Mouse (Mus musculus) retina, embryonic 14.5 days (tissue): ENCODE data around the gene Cog5.
A peak's percentile ranks its signal among the peaks of the same experiment; 100 is the strongest.

ENCODE experiments used
- DNase-seq: peaks from one replicate; pipeline ENCODE4 v3.0.0-alpha.2; 2015; ENCODE audit warnings: low spot score

Cog5 gene

DNA sequence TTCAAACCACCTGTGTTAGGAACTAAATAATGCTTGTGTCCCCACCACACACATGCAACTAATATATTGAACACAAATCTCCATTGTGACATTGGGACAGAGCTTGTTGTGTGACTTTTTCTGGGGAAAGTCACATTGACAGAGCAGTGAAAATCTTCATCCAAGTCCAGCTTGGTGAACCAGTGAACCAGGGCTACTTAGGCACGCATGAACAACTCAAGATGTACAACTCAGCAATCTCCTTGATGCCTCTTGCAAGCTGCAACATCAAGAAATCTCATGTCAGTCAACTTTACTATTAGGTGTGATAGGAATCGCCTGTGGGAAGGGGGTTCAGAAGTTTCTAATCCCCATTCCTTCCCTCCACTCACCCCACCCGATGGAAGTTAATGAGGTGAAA, 169.0 kb downstream of the Cog5 start:
- no peak for DNase-seq

DNA sequence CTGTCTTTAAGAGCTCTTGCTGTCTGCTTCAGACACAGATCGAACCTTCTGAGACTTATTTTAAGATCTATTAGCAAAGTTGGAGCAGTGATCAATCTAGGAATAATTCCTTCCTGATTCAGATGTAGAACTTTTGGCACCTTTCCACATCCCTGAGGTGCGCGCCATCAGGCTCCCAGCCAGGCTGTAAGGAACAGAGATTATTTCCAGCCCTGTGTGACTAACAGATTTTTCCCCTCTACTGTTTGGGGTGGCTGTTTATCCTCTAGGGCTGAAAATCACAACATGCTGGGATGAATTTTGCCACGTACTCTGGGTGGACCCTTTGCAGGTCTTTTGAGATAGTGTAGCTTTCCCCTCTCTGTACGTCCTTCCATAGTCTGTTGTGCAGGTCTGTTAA, 170.2 kb downstream of the Cog5 start:
- DNase-seq: no peak

DNA sequence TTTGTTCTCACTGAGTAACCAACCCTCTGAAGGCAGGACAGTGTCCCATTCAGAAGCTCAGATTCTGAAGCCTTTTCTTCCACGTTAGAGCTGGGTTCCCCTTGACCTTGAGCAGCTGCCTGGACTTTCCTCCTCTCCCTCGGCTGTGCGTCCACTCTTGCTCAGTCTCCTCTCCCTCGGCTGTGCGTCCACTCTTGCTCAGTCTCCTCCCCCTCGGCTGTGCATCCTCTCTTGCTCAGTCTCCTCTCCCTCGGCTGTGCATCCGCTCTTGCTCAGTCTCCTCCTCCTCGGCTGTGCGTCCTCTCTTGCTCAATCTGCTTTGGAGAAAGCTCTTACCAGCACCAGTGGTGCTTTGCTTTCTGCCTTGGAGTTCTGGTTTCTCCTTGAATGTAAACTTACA, 171.2 kb downstream of the Cog5 start:
- DNase-seq: no peak

DNA sequence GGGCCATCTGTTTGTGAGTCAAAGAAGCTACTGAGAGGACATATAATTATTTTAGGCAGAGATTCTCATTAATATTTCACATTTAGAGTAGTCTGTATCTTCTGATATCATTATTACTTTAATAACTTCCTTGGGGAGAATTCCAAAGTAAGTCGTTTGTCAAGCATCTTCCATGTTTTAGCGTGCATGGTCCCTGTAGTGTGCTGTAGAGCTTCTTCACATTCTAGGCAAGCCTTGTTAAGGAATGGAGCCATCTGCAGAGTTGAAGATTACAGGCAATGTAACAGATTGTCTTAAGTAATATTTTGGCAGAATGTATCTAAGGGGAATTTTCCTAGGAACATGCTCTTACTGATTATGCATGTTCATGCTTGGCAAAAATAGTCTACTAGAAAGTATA, 171.8 kb downstream of the Cog5 start:
- no peak for DNase-seq

DNA sequence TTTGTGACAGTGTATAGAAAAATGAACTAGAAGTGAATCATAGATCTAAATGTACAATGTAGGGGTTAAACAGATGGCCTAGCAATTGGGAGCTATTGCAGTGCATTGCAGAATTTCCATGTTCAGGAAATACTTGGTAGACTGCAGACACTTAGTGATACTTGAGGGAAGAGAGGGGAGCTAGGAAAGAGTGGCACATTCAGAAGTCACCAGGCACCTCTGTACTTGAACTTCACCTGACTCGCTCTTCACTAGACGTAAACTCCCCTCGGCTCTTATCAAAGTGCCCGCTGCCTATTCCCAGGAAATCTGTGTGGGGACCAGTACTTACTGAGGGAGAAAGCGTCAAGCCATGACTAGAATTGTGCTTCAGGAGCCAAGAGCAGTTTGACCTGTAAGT, 180.8 kb downstream of the Cog5 start:
- DNase-seq: no peak

DNA sequence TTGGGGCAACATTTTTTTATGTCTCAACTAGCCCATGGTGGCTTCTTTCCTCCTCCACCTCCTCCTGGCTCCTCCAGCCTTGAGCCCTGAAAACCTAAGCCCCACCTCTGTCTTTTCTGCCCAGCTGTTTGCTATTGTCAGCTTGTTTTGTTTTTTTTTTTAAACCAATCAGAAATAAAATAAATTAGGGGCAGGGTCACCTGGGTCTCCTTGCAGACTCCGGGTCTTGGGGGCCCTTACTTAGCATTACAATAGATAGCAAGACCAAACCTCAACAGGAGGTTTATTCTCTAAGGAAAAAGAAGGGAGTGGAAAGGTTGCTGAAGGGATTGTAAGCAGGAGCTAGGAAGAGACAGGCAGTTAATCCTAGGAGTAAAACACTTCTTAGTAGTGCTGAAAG, 181.5 kb downstream of the Cog5 start:
- no peak for DNase-seq

DNA sequence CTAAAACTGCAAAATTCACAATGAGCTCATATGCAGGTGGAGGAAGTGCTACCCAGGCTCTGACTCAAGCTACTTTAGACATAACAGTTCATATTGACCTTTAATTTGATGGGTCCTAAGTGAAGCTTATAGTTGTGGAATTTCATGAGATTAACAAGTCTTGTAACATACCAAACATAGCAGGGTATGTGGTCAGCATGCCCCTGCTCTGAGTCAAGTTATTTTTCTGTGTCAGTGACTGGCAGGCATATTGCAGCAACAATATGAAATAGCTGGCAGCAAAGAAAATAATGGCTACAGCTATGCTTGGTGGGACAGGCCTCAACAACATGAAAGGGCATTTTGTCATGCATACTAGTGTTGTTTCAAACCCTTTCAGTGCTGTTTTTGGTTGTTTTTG, 183.9 kb downstream of the Cog5 start:
- DNase-seq: no peak

DNA sequence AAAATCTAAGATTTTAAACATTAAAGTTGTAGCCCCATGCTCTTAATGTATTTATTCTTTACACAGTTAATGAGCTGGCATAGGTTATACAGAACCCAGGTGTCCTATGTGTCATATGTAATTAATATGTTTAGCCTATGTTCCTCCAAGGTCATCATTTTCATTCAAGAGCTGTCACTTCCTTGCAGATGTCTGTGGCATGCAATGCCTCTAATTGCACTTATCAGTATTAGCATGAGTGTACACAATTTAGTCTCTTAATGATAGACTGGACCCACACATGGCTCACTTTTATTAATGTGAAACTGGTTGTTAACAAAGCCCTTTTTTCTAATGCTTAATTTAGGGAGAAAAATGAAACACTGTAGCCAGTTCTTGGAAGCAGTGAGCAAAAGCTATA, 184.6 kb downstream of the Cog5 start:
- DNase-seq: no peak

DNA sequence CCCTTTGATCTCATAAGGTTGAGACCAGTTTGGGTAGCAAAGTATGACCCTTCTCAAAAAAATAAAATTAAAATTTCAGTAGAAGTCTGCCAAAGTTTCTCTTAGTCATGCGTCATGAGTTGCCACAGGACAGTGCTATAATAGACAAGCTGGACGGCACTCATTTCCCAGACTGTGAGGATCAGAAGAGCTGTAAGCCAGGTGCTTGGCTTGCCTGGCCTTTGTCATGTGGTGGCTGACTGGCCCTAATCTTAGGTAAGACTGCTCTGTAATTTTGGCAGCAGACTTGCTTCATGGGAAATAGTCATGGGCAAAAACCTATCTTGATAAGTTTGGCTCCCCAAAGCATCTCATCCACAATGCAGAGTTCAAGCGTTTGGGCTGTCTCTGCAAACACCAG, 191.4 kb downstream of the Cog5 start:
- DNase-seq: no peak

DNA sequence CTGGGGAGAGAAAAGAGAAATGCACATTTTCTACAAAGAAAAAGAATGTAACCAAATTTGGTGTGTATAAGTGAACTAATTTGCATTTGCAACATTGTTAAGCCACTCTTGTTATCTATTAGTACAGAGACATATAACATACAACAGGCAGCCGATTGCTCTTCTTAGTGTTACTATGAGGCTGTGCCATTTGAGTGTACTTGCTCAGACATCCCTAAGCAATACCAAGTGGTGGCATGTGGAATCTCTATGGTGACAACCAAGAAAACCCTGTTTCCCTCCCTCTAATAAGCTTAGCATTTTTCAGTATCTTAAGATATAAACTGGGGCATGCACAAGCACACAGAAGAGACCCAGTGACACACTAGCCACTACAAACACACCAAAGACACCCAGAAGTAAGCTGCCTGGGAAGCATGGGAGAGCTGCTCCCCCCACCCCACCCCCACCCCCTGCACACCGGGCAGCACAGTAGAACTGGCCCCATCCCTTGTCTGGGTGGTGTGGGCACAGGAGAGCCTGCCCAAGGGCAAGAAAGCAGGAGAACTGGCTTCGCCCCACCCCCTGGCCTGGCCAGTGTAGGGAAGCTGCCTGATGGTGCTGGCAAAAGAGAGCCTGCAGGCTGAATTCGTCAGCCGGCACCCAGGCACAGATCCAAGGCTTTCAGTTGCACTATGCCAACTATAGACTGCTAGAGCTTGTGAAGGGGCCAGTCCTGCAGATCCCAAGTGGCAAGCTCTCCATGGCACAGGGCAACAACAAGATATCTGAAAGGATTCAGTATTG, 194.2 kb downstream of the Cog5 start:
- no peak for DNase-seq

DNA sequence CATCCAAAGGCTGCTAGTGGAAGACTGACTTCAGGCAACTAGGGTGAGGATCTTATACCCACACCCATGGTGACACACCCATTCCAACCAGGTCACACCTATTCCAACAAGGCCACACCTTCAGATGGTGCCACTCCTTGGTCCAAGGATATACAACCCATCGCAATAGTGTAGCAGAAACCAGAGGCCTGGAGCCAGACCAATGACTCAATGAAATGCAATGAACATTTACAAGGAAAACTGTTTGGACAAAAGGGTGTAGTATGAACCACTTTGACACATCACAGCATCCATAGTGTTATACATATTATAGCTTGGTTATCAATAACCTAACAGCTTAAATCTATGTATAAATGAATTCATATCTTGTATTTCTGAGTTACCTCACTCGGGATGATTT, 194.9 kb downstream of the Cog5 start:
- no peak for DNase-seq

DNA sequence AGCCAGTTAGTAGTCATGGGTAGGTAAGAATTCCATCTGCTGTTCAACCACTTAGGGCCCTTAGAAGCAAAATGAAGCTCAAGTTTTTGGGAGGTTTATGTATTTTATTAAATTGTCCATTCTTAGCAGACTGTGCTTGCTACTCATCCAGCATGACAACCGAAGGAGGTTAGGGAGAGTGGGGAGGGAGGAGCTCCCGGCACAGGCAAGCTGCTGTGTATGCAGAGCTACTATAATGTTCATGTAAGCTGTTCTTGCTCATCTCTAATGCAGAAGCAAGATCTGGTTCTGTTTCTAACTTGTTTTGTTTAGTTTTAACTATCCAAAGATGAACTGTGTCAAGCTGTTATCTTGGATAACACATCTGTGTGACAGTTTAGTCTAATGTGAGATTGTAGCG, 199.4 kb downstream of the Cog5 start:
- no peak for DNase-seq

DNA sequence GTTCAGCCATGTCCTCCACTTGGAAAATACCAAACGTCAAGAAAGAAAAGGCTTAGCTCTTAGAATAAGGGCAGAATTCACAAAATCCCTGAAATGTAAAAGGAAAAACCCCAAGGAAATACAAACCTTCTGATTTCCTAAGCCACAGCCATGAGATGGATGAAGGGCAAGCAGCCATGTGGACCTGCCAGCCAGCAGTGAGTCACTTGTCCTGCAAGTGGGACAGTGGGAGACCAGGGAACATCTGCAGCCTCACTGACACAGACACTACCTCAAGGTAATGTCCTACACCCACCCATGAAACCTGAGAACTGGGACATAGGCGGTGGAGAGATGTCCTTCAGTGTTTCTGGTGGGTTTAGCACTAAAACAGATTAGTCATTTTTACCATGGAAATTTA, 200.1 kb downstream of the Cog5 start:
- DNase-seq: no peak

DNA sequence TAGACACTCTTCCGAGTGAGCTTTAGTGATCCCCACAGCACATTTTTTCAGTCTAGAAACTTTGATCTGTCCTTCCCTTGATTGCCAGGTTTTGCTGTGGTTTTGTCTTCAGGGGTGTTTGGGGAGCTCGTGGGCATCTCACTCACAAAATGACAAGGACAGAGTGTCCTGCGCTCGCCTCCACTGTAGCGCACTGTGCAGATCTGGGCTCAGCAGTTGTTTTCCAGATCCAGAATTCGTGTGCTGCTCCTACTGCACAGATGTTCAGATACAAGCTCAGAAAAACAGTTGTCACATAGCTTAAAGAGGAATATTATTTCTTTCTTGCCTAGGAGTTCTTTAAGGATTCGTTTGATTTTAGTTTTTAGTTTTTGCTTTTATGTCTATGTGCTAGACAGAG, 203.1 kb downstream of the Cog5 start:
- DNase-seq: no peak

DNA sequence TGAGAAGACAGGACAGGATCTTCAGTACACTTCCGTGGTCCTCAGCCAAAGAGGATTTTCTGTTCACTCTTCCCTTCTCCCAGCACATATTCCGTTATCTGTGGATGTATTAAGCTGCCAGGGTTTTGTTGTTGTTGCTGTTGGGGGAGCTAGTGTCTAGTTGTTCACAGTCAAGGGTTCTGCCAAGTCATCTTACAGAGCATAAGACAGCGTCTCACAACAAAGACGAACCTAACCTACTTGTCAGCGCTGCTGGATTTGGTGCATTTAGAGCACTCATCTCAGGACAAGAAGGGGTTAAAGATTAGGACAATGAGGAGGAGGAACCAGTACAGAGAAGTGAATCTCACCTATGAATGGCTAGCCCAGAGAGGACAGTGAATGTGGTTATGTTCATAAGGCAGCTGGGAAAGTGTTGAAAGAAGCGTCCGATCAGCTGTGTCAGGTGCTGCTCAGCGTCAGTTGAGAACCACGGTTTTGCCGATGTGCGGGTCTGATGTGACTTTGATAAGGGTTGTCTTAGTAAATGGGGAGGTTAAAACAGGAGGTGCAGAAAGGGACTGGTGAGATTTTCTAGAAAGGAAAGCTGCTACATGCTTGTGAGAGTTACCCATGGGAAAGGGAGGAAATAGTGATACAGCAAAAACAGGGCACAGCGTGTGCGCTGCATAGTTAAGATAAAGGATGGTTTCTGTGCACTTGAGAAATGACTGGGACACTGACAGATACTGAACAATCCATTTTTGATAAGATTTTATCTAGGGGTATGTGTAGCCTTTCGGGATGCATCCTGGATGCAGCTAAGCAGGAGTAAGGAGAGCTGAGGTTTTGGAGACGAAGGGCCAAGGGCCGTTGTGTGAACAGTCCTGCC, 208.2 kb downstream of the Cog5 start:
- no peak for DNase-seq

DNA sequence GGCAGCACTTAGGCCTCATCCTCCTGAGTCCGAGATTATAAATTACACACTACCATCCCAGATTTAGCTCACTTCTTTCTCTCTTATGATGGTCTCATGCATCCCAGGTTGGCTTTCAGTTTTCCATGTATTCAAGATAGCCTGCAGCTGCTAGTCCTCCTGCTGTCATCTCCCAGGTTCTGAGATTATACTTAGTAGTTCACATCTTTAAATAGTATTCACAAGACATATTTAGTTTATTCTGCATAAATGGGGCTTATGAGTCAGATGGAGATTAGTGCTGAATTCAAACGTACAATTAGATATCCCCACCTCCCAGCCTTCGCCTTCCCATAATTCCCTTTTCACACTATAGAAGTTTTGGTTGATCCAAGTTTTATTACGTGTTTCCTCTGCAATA, 222.1 kb downstream of the Cog5 start:
- no peak for DNase-seq

DNA sequence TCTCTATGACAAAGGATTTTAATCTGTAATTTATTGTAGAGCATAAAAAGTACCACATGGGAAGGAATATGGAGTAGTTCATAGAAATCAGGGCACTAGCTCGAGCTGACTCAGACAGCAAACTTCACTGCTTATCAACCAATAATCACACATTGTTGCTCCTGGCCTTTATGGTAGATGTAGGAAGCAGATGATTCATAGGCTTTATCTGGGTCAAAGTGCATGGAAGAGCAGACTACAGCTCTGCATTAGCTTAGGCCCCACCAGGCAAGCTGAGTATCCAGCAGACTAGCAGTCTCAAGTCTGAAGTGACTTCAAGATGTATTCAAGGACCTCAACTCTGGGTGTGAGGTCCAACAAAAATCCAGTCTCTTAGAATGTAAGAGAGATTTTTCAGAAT, 228.1 kb downstream of the Cog5 start:
- DNase-seq: peak; percentile 5

DNA sequence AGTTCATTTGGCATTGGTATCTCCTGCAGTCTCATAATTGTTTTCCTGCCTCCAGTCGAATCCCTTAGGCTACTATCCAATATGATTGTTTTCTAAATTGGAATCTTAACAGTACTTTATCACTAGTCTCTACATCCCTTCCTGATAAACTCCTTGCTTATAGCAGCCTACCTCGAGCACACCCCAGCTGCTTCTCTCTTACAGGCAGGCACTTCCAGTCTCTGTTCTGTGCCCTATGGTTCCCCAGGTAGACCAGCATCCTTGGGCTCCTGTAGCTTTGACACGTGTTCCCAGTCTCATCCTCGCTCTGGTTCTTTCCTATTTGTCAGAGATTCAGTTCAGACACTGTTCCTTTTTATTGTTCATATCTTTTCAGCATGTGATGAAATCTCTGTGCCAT, 229.7 kb downstream of the Cog5 start:
- no peak for DNase-seq

DNA sequence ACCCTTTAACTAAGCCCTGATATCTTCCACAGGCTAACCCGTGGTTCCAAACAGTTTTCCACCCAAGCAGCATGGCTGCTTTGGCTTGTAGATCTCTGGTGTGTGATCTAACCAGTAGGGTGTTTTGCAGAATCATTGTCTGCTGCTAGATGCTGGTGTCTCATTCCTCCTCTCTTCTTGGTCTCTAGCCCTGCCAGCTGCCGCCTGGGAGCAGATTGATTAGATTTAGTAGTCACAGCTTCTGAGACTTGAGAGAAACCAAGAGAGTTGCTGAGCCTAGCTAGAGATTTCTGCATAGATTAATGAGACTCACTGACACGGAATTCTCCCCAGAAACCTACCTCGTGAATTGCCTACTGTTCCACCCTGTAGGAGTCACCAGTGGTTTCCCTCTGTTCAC, 230.4 kb downstream of the Cog5 start:
- no peak for DNase-seq

DNA sequence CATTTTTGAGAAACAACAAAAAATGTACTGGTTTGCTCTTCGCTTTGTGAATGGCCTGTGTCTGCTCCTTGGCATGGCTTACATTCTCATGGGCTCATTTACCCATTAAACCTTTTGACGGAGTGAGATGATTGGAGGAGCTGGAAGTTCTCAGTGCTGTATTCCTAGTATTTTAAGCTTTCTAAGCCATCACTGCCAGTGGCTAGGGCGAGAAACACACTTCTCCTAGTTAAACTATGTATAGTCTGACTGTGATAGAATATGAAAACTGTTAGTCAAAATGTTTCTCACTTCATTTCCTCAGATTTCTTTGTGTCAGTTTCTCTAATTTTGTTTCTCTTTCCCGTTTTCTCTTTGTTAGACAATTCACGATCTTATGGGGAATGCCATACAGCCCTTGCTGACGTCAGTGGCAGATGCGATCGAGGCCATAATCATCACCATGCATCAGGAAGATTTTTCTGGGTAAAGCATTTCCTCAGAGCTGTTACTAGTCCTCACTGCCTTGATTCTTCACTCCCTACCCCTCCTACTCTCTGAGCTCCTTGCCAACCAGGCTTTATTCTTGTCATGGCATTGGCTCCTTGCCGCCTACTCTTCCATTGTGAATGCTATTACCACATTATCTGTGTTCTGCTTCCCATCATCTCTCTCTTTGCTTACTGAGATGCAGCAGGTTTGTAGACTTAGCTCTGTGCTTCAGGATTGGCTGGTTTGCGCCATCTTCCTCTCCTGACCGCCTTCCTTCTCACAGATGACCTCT, 231.4 kb downstream of the Cog5 start:
- no peak for DNase-seq

DNA sequence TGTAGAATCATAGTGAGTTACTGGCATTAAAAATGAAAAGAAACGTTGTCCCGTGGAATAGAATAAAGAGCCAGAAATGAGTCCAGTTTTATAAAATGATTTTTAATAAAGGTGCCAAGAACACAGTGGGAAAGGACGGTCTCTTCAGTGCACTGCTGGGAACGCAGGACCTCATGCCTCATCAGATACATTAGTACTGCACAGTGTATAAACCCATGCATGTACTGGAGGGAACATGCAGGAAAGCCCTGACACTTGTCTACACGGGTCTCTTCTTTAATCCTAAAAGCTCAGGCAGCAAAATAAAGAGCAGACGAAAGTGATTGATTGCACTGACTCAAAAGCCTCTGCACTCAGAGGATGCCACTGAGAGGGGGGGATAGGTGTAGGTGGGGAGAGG, 236.0 kb downstream of the Cog5 start:
- DNase-seq: no peak

DNA sequence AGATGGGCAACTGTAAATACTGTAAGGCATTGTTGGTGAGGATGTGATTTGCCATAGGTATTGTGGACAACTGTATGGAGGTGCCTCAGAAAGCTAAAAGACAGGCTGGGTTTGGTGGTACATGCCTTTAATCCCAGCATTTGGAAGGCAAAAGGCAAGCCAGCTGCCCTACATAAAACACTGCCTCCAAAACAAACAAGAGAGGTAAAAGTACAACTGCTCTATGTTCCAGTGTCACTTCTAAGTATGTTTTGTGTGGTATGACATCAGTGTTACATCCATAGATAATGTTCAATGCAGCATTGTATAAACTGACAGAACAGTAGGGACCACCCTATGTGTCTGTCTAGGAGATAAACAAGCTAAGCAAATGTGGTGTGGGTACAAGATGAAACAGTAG, 237.4 kb downstream of the Cog5 start:
- no peak for DNase-seq

DNA sequence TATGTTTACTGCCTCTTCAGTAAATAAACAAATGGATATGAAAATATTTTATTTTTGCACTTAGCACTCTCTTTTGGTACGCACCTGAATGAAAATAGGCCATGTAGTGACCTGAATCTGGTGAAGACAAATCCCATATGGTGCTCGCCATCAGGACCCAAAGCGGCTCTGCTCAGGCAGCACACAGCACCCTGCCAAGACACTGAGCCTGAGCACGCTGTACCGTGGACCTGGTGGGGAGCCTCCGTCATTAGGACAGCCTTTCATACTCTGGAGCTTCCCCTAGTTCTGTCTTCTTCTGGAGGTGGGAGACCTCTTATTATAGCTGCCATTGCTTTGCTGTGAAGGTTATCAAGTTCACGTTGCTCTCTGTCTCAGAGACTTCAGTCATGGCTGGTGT, 238.1 kb downstream of the Cog5 start:
- no peak for DNase-seq
